Mouse (Mus musculus): ENCODE results near the gene Bloc1s4.

DNA sequence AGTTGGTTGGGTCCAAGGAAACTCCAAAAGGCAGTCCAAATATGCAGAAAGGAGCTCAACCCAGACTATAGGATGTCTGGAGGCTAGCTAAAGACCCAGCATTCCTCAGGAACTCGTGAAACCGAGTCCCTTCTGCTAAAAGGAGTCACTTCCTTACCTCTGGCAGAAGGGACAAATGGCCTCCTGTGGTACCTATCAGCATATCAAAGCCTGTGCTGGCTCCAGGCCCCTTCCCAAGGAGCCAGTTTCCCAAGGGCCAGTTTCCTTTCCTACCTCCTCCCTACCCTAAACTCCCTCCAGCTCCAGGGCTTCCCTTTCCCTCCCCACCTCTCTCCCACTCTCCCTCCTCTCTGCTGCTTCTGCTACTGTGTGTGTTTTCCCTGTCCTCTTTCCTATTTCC, 28.7 kb upstream of the Bloc1s4 start:
- TF ChIP-seq CHD2 (IDR thresholded peaks at IDR 0.05; ENCODE audit: low read depth, low read length) (no peak), ZC3H11A (IDR thresholded peaks at IDR 0.05; ENCODE audit: borderline replicate concordance, low read depth, low read length) (no peak), MAFK (IDR thresholded peaks at IDR 0.05; ENCODE audit: insufficient read depth, low read depth, low read length) (no peak), ZNF384 (IDR thresholded peaks at IDR 0.05; ENCODE audit: low read depth, low read length) (no peak)

Measured in ES-E14 (cell line).